Mouse (Mus musculus): ENCODE data around the gene Togaram1. TPM values are rescaled to one million over a fixed set of nuclear protein-coding genes. Genes with fewer than 3 reads are reported as not detected.

Gene Togaram1
- polyA plus RNA-seq, 1 experiment from 2014 or later = 16.9 TPM

DNA sequence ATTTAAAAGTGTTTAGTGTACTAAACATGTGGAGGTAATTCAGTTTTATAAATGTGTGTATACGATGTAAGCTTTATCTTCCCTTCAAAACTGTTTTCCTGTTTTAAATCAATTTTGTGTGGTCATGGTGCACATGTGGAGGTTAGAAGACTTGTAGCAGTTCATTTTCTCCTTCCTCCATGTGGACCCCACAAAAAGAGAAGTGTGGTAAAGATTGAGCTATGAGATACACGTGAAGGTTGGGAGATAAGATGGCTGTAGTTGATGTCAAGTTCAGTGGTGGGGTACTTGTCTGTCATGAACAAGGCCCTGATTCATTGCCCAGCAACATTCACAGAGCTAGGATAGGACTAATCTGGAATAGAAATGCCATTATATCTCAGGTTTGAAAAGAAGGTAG is 92.6 kb downstream of the Togaram1 start:
- ChIA-PET CTCF (interaction anchor here (1.2 kb wide), 2 partner anchors 12 to 17 kb away, joined by 3 to 4 read pairs; no protein-coding TSS in a partner anchor), POLR2A (interaction anchor here (1.6 kb wide), 1 partner anchor 22 kb away, joined by 4 read pairs; the partner anchor contains the start of gene Prpf39)
- no peak for TF ChIP-seq CTCF (IDR thresholded peaks at IDR 0.05)
- no peaks in the 10 kb centered on the region for H3K27me3 ChIP-seq
- DNase-seq (ENCODE audit: low read depth, low spot score) (no peak), ATAC-seq (no peak)
- in situ Hi-C loops (cut with MboI; ENCODE audit: low pct_unique_long_range_greater_than_20kb) = no loop called here

DNA sequence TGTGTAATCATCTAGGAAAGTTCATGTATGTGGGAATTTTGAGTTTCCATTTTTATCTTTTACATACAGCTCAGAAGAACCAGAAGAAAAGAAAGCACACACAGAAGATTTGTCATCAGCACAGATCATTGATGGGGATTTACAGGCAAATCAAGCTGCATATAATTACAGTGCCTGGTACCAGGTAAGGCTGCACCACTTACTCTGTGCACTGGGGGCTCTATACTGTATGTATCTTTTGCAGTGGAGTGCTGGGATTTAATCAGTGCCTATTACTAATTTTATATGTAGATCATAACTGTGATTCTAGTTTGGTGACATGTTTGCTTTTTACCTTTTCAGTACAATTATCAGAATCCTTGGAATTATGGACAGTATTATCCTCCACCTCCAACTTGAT is 95.5 kb downstream of the Togaram1 start:
- in situ Hi-C loops (cut with MboI; ENCODE audit: low pct_unique_long_range_greater_than_20kb) = no loop called here
- DNase-seq (ENCODE audit: low read depth, low spot score) = no peak
- ChIA-PET POLR2A (interaction anchor here (1.3 kb wide), 1 partner anchor 10 kb away, joined by 3 read pairs; no protein-coding TSS in a partner anchor), CTCF (interaction anchor here (0.9 to 1.4 kb wide), 2 partner anchors 9 to 11 kb away, joined by 3 to 4 read pairs; no protein-coding TSS in a partner anchor)
- ATAC-seq = no peak
- no peaks in the 10 kb centered on the region for H3K27me3 ChIP-seq
- no peak for TF ChIP-seq CTCF (IDR thresholded peaks at IDR 0.05)

DNA sequence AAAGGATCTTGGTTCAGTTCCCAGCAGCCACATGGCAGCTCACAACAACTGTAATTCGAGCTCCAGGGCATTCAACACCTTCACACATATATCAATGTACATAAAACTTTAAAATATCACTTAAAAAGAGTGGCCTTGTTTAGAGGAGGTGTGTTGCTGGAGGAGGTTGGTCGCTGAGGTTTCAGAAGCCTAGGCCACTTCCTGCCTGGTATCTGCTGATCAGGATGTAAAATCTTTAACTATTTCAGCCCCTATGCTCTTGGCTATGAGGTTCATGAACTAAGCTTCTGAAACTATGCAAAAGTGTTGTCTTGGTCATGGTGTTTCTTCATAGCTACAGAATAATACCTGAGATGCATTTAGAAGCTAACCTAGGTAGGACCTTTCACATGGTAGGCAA is 99.6 kb downstream of the Togaram1 start:
- ChIA-PET CTCF (no interaction called here), POLR2A (no interaction called here)
- ATAC-seq (no peak), DNase-seq (ENCODE audit: low read depth, low spot score) (no peak)
- in situ Hi-C loops (cut with MboI; ENCODE audit: low pct_unique_long_range_greater_than_20kb) = no loop called here
- TF ChIP-seq CTCF (IDR thresholded peaks at IDR 0.05) = no peak
- H3K27me3 ChIP-seq = no peaks in the 10 kb centered on the region

DNA sequence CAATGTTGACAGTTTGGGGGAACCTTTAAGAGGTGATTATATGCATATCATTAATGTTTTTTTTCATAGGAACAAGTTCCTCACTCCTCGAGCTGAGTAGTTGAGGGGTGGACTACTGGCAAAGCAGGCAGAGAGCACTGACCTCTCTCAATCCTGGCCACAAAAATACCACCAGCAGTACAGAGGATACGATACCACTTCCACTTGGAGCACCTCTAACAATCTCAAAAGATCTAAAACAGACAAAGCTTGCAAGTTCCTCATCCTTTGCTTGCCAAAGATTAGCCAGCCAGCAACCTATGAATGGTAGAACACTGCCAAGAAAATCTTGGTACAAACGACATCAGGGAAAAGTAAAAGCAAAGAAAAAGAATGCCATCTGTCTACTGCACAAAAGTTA is 100.6 kb downstream of the Togaram1 start:
- CTCF ChIA-PET = no interaction called here
- no peak for ATAC-seq
- POLR2A ChIA-PET = interaction anchor here (0.5 kb wide), 1 partner anchor 12 kb away, joined by 3 read pairs; no protein-coding TSS in a partner anchor
- H3K27me3 ChIP-seq = no peaks in the 10 kb centered on the region
- DNase-seq (ENCODE audit: low read depth, low spot score) = no peak
- no peak for TF ChIP-seq CTCF (IDR thresholded peaks at IDR 0.05)
- in situ Hi-C loops (cut with MboI; ENCODE audit: low pct_unique_long_range_greater_than_20kb) = no loop called here

DNA sequence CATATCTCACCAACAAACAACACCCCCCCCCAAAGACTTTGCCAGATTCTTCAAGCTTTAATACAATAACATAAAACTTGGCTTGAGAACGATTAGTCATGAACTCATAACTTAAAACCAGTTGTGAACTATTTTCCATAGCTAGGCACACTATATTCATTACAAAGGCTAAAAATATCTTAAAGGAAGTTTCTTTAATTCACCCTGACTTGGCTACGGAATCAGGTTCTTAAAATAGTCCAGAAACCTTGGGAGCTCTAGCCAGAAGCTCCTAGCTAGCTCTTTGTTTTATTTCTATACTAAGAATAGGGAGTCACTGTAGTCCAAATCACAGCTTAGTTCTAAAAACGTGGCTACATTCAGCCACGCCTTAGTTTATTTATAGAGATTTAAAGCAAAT is 102.8 kb downstream of the Togaram1 start:
- TF ChIP-seq CTCF (IDR thresholded peaks at IDR 0.05) = no peak
- no peaks in the 10 kb centered on the region for H3K27me3 ChIP-seq
- DNase-seq (ENCODE audit: low read depth, low spot score) = no peak
- in situ Hi-C loops (cut with MboI; ENCODE audit: low pct_unique_long_range_greater_than_20kb) = no loop called here
- CTCF ChIA-PET = interaction anchor here (1.3 kb wide), 1 partner anchor 9 kb away, joined by 4 read pairs; no protein-coding TSS in a partner anchor
- POLR2A ChIA-PET = interaction anchor here (1.2 kb wide), 1 partner anchor 14 kb away, joined by 3 read pairs; no protein-coding TSS in a partner anchor
- no peak for ATAC-seq

Other genes with a start within 250 kb of the Togaram1 start
- gene Gm527, start 47.9 kb upstream of the Togaram1 start, polyA plus RNA-seq (2021) = 2.6 TPM
- gene Klhl28, start 270 bp upstream of the Togaram1 start, polyA plus RNA-seq (2021) = 7.5 TPM
- 34.8 TPM for gene Prpf39, start 70.5 kb downstream of the Togaram1 start, polyA plus RNA-seq (2021)
- 146 TPM for gene Fkbp3, start 108.2 kb downstream of the Togaram1 start, polyA plus RNA-seq (2021)
- gene Fancm, start 109.8 kb downstream of the Togaram1 start, polyA plus RNA-seq (2021) = 4.5 TPM
- gene Mis18bp1, start 206.8 kb downstream of the Togaram1 start, polyA plus RNA-seq (2021) = 9.0 TPM

Data from Patski (cell line).